In genomic region chr2:144779263-144779662, GRCm38 (mm10) we compare ENCODE assay signal across 28 mouse cellular contexts. TPM values are rescaled to one million over a fixed set of nuclear protein-coding genes. Genes with fewer than 3 reads are reported as not detected.
A peak's percentile ranks its signal among the peaks of the same experiment; 100 is the strongest.
DNase-seq lines count a peak whose midpoint lies in the region; ATAC-seq lines count a peak whose summit lies in the region.
"Had no signal": no experiment of that assay in that cellular context is flagged by ENCODE, and none has a peak within 500 bp of the region (broad histone marks: within the 10 kb centered on the region; RNA-seq: fewer than 3 reads in every experiment).

No protein-coding gene starts in this region.

- H3K4me3 ChIP-seq in hindbrain, embryonic 13.5 days = no peak overlapping the region
- H3K4me3 ChIP-seq: embryonic facial prominence, embryonic 13.5 days; embryonic facial prominence, embryonic 15.5 days; erythroblast, embryonic 14.5 days; forebrain, embryonic 10.5 days; forebrain, embryonic 12.5 days had no signal

- ATAC-seq in granulocyte monocyte progenitor cell, adult 5-6 weeks (replicated peaks; ENCODE audit: poor library complexity, severe bottlenecking) = peak; percentile 78
- peak; percentile 63; the same call in 1 of the 2 replicates for ATAC-seq in megakaryocyte progenitor cell, adult 5-6 weeks (replicated peaks; ENCODE audit: poor library complexity)
- ATAC-seq in hindbrain, embryonic 13.5 days (ENCODE audit: low FRiP score) = no peak
- ATAC-seq: forebrain, embryonic 14.5 days; forebrain, embryonic 16.5 days had no signal

- no peaks in the 10 kb centered on the region for H3K36me3 ChIP-seq in hindbrain, embryonic 13.5 days
- H3K36me3 ChIP-seq: embryonic facial prominence, embryonic 13.5 days; embryonic facial prominence, embryonic 15.5 days; forebrain, embryonic 10.5 days; forebrain, embryonic 12.5 days had no signal

- peaks cover 4% of the 10 kb centered on the region; the same call in 1 of the 2 replicates for H3K4me1 ChIP-seq in hindbrain, embryonic 13.5 days (replicated peaks)
- H3K4me1 ChIP-seq: embryonic facial prominence, embryonic 13.5 days; embryonic facial prominence, embryonic 15.5 days; forebrain, embryonic 10.5 days; forebrain, embryonic 12.5 days had no signal

- intact Hi-C loops in heart, postnatal 25 days (cut with DNase I) = no loop called here

- no peak overlapping the region for H3K9ac ChIP-seq in hindbrain, embryonic 13.5 days
- H3K9ac ChIP-seq: embryonic facial prominence, embryonic 13.5 days; embryonic facial prominence, embryonic 15.5 days; forebrain, embryonic 12.5 days had no signal

- no peak overlapping the region for H3K27ac ChIP-seq in hindbrain, embryonic 13.5 days
- H3K27ac ChIP-seq: embryonic facial prominence, embryonic 13.5 days; embryonic facial prominence, embryonic 15.5 days; forebrain, embryonic 10.5 days; forebrain, embryonic 12.5 days had no signal

- no peaks in the 10 kb centered on the region for H3K27me3 ChIP-seq in hindbrain, embryonic 13.5 days
- H3K27me3 ChIP-seq: embryonic facial prominence, embryonic 13.5 days; embryonic facial prominence, embryonic 15.5 days; forebrain, embryonic 12.5 days had no signal

- H3K9me3 ChIP-seq in hindbrain, embryonic 13.5 days = no peaks in the 10 kb centered on the region
- H3K9me3 ChIP-seq: embryonic facial prominence, embryonic 13.5 days; embryonic facial prominence, embryonic 15.5 days; forebrain, embryonic 10.5 days; forebrain, embryonic 12.5 days had no signal

- peak; percentile 24 for DNase-seq in heart, adult 11 months
- no peak for DNase-seq in heart, postnatal 25 days (ENCODE audit: low spot score)
- DNase-seq: adrenal gland, adult 2 months; adrenal gland, postnatal 10 days; adrenal gland, postnatal 25 days; cerebellum, adult 11 months; cerebellum, adult 18-20 months; cerebellum, adult 8-10 months; cerebellum, adult 9-11 months; cerebellum, postnatal 14 days; cerebellum, postnatal 36 days; embryo, embryonic 11 days had no signal

- WGBS in hindbrain, embryonic 13.5 days = 87% methylated on average over 7 of the region's 7 CpGs

- no peak overlapping the region for H3K4me2 ChIP-seq in hindbrain, embryonic 13.5 days
- H3K4me2 ChIP-seq: embryonic facial prominence, embryonic 13.5 days; embryonic facial prominence, embryonic 15.5 days; forebrain, embryonic 12.5 days had no signal

RNA-seq across cellular contexts. Expression of gene Scp2d1, which starts 44.2 kb away (rescaled TPM):
- not detected for total RNA-seq in heart, postnatal 25 days (2021)
- not detected in 2 replicates for total RNA-seq in granulocyte monocyte progenitor cell, adult 5-6 weeks (2014; fragmentation: Nextera tagmentation)
- not detected in 2 replicates for total RNA-seq in granulocyte monocyte progenitor cell, adult 5-6 weeks (2017)
- total RNA-seq in megakaryocyte progenitor cell, adult 5-6 weeks (2015) = not detected in 2 replicates
- total RNA-seq in megakaryocyte progenitor cell, adult 5-6 weeks (2017) = not detected in 2 replicates
- not detected in 2 replicates for polyA plus RNA-seq in hindbrain, embryonic 13.5 days (2015; fragmentation: Nextera tagmentation; extraction: Ambion mirVana)
- total RNA-seq: adrenal gland, adult 2 months; adrenal gland, postnatal 10 days; adrenal gland, postnatal 25 days; adrenal gland, postnatal 4 days; common myeloid progenitor, adult 5-6 weeks; MEL had no signal
- polyA plus RNA-seq: adrenal gland, adult 2 months; brain, embryonic 14.5 days; C2C12; embryonic facial prominence, embryonic 11.5 days; embryonic facial prominence, embryonic 13.5 days; embryonic facial prominence, embryonic 15.5 days; erythroblast, embryonic 14.5 days; forebrain, embryonic 10.5 days; forebrain, embryonic 12.5 days; forebrain, embryonic 14.5 days; forebrain, embryonic 16.5 days had no signal
